Mouse (Mus musculus): Measurements from ENCODE around the gene Grb2. TPM values are rescaled to one million over a fixed set of nuclear protein-coding genes. Genes with fewer than 3 reads are reported as not detected.
A peak's percentile ranks its signal among the peaks of the same experiment; 100 is the strongest.

Grb2 gene
- polyA plus RNA-seq, 1 experiment = 45.0 TPM

- TF ChIP-seq USF1 (IDR thresholded peaks at IDR 0.05; ENCODE audit: low read depth) (no peak), MYOD1 (IDR thresholded peaks at IDR 0.05; ENCODE audit: control insufficient read depth, insufficient read length, low read depth) (peak; percentile 89)
- H3ac ChIP-seq (ENCODE audit: control insufficient read depth, insufficient read length, low read depth) = no peak overlapping the region
- H3K27me3 ChIP-seq (ENCODE audit: control insufficient read depth, insufficient read depth, insufficient read length) = no peaks in the 10 kb centered on the region
- H3K4me3 ChIP-seq (ENCODE audit: insufficient read depth, poor library complexity, severe bottlenecking) = no peak overlapping the region
- H3K79me3 ChIP-seq (ENCODE audit: low read depth) = peaks cover 87% of the 10 kb centered on the region
- peaks cover 100% of the 10 kb centered on the region for H3K79me2 ChIP-seq (ENCODE audit: control insufficient read depth, insufficient read depth)
- H3K36me3 ChIP-seq (ENCODE audit: control insufficient read depth, insufficient read depth) = peaks cover 8% of the 10 kb centered on the region
Observed at GRCm38 (mm10) chr11:115697722-115698121, 10.7 kb downstream of the Grb2 start.

GRCm38 (mm10) chr11:115697091-115697490, 11.3 kb downstream of the Grb2 start:
- Histone ChIP-seq H3K4me3 (ENCODE audit: insufficient read depth, poor library complexity, severe bottlenecking) (no peak overlapping the region), H3K36me3 (ENCODE audit: control insufficient read depth, insufficient read depth) (peaks cover 8% of the 10 kb centered on the region), H3K27me3 (ENCODE audit: control insufficient read depth, insufficient read depth, insufficient read length) (no peaks in the 10 kb centered on the region), H3K79me2 (ENCODE audit: control insufficient read depth, insufficient read depth) (peaks cover 100% of the 10 kb centered on the region), H3ac (ENCODE audit: control insufficient read depth, insufficient read length, low read depth) (no peak overlapping the region), H3K79me3 (ENCODE audit: low read depth) (peaks cover 87% of the 10 kb centered on the region)
- TF ChIP-seq MAX (IDR thresholded peaks at IDR 0.05) = no peak
- no peak for TF ChIP-seq USF1 (IDR thresholded peaks at IDR 0.05; ENCODE audit: low read depth)
- no peak for TF ChIP-seq MYOG (IDR thresholded peaks at IDR 0.05; ENCODE audit: control insufficient read depth, extremely low read depth, insufficient read length)
- TF ChIP-seq CEBPB (IDR thresholded peaks at IDR 0.05; ENCODE audit: low read depth) = no peak
- no peak for TF ChIP-seq CTCF (IDR thresholded peaks at IDR 0.05; ENCODE audit: control insufficient read depth, insufficient read depth, insufficient read length)
- TF ChIP-seq FOSL1 (IDR thresholded peaks at IDR 0.05; ENCODE audit: insufficient read depth, low read length, poor library complexity, severe bottlenecking) = no peak
- TF ChIP-seq MYOD1 (IDR thresholded peaks at IDR 0.05; ENCODE audit: control insufficient read depth, insufficient read length, low read depth) = no peak

GRCm38 (mm10) chr11:115696471-115696870, 11.9 kb downstream of the Grb2 start:
- Histone ChIP-seq H3K4me3 (ENCODE audit: insufficient read depth, poor library complexity, severe bottlenecking) (no peak overlapping the region), H3K79me3 (ENCODE audit: low read depth) (peaks cover 89% of the 10 kb centered on the region), H3K36me3 (ENCODE audit: control insufficient read depth, insufficient read depth) (peaks cover 8% of the 10 kb centered on the region), H3K79me2 (ENCODE audit: control insufficient read depth, insufficient read depth) (peaks cover 100% of the 10 kb centered on the region), H3K27me3 (ENCODE audit: control insufficient read depth, insufficient read depth, insufficient read length) (no peaks in the 10 kb centered on the region), H3ac (ENCODE audit: control insufficient read depth, insufficient read length, low read depth) (peak overlapping the region; percentile 35)
- TF ChIP-seq USF1 (IDR thresholded peaks at IDR 0.05; ENCODE audit: low read depth) (no peak), CEBPB (IDR thresholded peaks at IDR 0.05; ENCODE audit: low read depth) (no peak), FOSL1 (IDR thresholded peaks at IDR 0.05; ENCODE audit: insufficient read depth, low read length, poor library complexity, severe bottlenecking) (no peak), MYOD1 (IDR thresholded peaks at IDR 0.05; ENCODE audit: control insufficient read depth, insufficient read length, low read depth) (no peak), CTCF (IDR thresholded peaks at IDR 0.05; ENCODE audit: control insufficient read depth, insufficient read depth, insufficient read length) (no peak), MAX (IDR thresholded peaks at IDR 0.05) (no peak), MYOG (IDR thresholded peaks at IDR 0.05; ENCODE audit: control insufficient read depth, extremely low read depth, insufficient read length) (no peak)

- TF ChIP-seq MAX (IDR thresholded peaks at IDR 0.05) (no peak), CEBPB (IDR thresholded peaks at IDR 0.05; ENCODE audit: low read depth) (no peak), MYOG (IDR thresholded peaks at IDR 0.05; ENCODE audit: control insufficient read depth, extremely low read depth, insufficient read length) (no peak), FOSL1 (IDR thresholded peaks at IDR 0.05; ENCODE audit: insufficient read depth, low read length, poor library complexity, severe bottlenecking) (no peak), CTCF (IDR thresholded peaks at IDR 0.05; ENCODE audit: control insufficient read depth, insufficient read depth, insufficient read length) (no peak)
- H3ac ChIP-seq (ENCODE audit: control insufficient read depth, insufficient read length, low read depth) = no peak overlapping the region
- peaks cover 92% of the 10 kb centered on the region for H3K79me3 ChIP-seq (ENCODE audit: low read depth)
- H3K4me3 ChIP-seq (ENCODE audit: insufficient read depth, poor library complexity, severe bottlenecking) = no peak overlapping the region
- H3K36me3 ChIP-seq (ENCODE audit: control insufficient read depth, insufficient read depth) = peaks cover 8% of the 10 kb centered on the region
- peaks cover 100% of the 10 kb centered on the region for H3K79me2 ChIP-seq (ENCODE audit: control insufficient read depth, insufficient read depth)
- H3K27me3 ChIP-seq (ENCODE audit: control insufficient read depth, insufficient read depth, insufficient read length) = no peaks in the 10 kb centered on the region
Observed at GRCm38 (mm10) chr11:115693979-115694578, 14.3 kb downstream of the Grb2 start.

- peaks cover 4% of the 10 kb centered on the region for H3K36me3 ChIP-seq (ENCODE audit: control insufficient read depth, insufficient read depth)
- no peak overlapping the region for H3K4me3 ChIP-seq (ENCODE audit: insufficient read depth, poor library complexity, severe bottlenecking)
- H3K79me3 ChIP-seq (ENCODE audit: low read depth) = peaks cover 91% of the 10 kb centered on the region
- no peaks in the 10 kb centered on the region for H3K27me3 ChIP-seq (ENCODE audit: control insufficient read depth, insufficient read depth, insufficient read length)
- no peak overlapping the region for H3ac ChIP-seq (ENCODE audit: control insufficient read depth, insufficient read length, low read depth)
- H3K79me2 ChIP-seq (ENCODE audit: control insufficient read depth, insufficient read depth) = peaks cover 100% of the 10 kb centered on the region
- TF ChIP-seq USF1 (IDR thresholded peaks at IDR 0.05; ENCODE audit: low read depth) (no peak), CTCF (IDR thresholded peaks at IDR 0.05; ENCODE audit: control insufficient read depth, insufficient read depth, insufficient read length) (no peak), MAX (IDR thresholded peaks at IDR 0.05) (no peak)
Observed at GRCm38 (mm10) chr11:115692800-115693199, 15.6 kb downstream of the Grb2 start.

- Histone ChIP-seq H3K27me3 (ENCODE audit: control insufficient read depth, insufficient read depth, insufficient read length) (no peaks in the 10 kb centered on the region), H3K79me3 (ENCODE audit: low read depth) (peaks cover 89% of the 10 kb centered on the region), H3ac (ENCODE audit: control insufficient read depth, insufficient read length, low read depth) (no peak overlapping the region), H3K4me3 (ENCODE audit: insufficient read depth, poor library complexity, severe bottlenecking) (no peak overlapping the region), H3K79me2 (ENCODE audit: control insufficient read depth, insufficient read depth) (peaks cover 100% of the 10 kb centered on the region), H3K36me3 (ENCODE audit: control insufficient read depth, insufficient read depth) (peaks cover 4% of the 10 kb centered on the region)
- TF ChIP-seq FOSL1 (IDR thresholded peaks at IDR 0.05; ENCODE audit: insufficient read depth, low read length, poor library complexity, severe bottlenecking) (no peak), MYOG (IDR thresholded peaks at IDR 0.05; ENCODE audit: control insufficient read depth, extremely low read depth, insufficient read length) (no peak), CTCF (IDR thresholded peaks at IDR 0.05; ENCODE audit: control insufficient read depth, insufficient read depth, insufficient read length) (no peak), MYOD1 (IDR thresholded peaks at IDR 0.05; ENCODE audit: control insufficient read depth, insufficient read length, low read depth) (no peak), MAX (IDR thresholded peaks at IDR 0.05) (no peak), CEBPB (IDR thresholded peaks at IDR 0.05; ENCODE audit: low read depth) (no peak), USF1 (IDR thresholded peaks at IDR 0.05; ENCODE audit: low read depth) (no peak)
Observed at GRCm38 (mm10) chr11:115691976-115692375, 16.4 kb downstream of the Grb2 start.

All from C2C12 (cell line).